25 mouse cellular contexts compared by ENCODE assay signal in genomic region chr15:99472972-99473371, GRCm38 (mm10). TPM values are rescaled to one million over a fixed set of nuclear protein-coding genes. Genes with fewer than 3 reads are reported as not detected.
A peak's percentile ranks its signal among the peaks of the same experiment; 100 is the strongest.
DNase-seq lines count a peak whose midpoint lies in the region; ATAC-seq and TF ChIP-seq lines count a peak whose summit lies in the region.
"Had no signal": no experiment of that assay in that cellular context is flagged by ENCODE, and none has a peak within 500 bp of the region (broad histone marks: within the 10 kb centered on the region; RNA-seq: fewer than 3 reads in every experiment).

No protein-coding gene starts in this region.

- DNase-seq in lung, embryonic 14.5 days, result no peak
- no peak for DNase-seq in lung, postnatal 25 days (ENCODE audit: low spot score)
- DNase-seq in A20 (ENCODE audit: low read depth, low spot score), result peak; percentile 89
- peak; percentile 57 for DNase-seq in CH12.LX (ENCODE audit: extremely low read depth)
- no peak for DNase-seq in left cerebral cortex, adult 2 months (ENCODE audit: extremely low spot score in 1 of 2, low spot score in 2 of 2)
- no peak for DNase-seq in adipocyte (ENCODE audit: low spot score)
- DNase-seq: adrenal gland, postnatal 25 days; cerebellum, adult 2 months; gastrocnemius, postnatal 10 days; heart, adult 2 months; heart, postnatal 10 days; lung, postnatal 36 days; right cerebral cortex, adult 18-20 months; thymus, postnatal 14 days had no signal

- no peak for TF ChIP-seq RAD21 in CH12.LX (IDR thresholded peaks at IDR 0.05; ENCODE audit: low read depth, low read length)

- no peak for ATAC-seq in lung, embryonic 14.5 days (ENCODE audit: insufficient read depth)
- ATAC-seq in limb, embryonic 13.5 days (ENCODE audit: low FRiP score, low read depth), result no peak
- ATAC-seq: activated CD4-positive, CD25-positive, alpha-beta regulatory T cell, adult 4 months; Patski had no signal

- H3K79me2 ChIP-seq in CH12.LX (replicated peaks; ENCODE audit: control insufficient read depth, extremely low read depth, insufficient read depth, poor library complexity, severe bottlenecking), result 0 out of 2 replicates have a peak, but pooled peaks cover 2% of the 10 kb centered on the region

- TF ChIP-seq POLR2A in CH12.LX (IDR thresholded peaks at IDR 0.05; ENCODE audit: low read depth, low read length), result no peak; the same call in 1 of the 2 replicates

- no peak for TF ChIP-seq CTCF in lung, embryonic 14.5 days (IDR thresholded peaks at IDR 0.05; ENCODE audit: low read depth)
- no peak for TF ChIP-seq CTCF in CH12.LX (conservative IDR thresholded peaks at IDR 0.05 in 1 of 2, IDR thresholded peaks at IDR 0.05 in 1 of 2; ENCODE audit: low read depth in 2 of 2, low read length in 2 of 2)
- no peak for TF ChIP-seq CTCF in left cerebral cortex, adult 2 months (IDR thresholded peaks at IDR 0.05)

- TF ChIP-seq EP300 in CH12.LX (IDR thresholded peaks at IDR 0.05; ENCODE audit: low read length), result no peak

- H3K36me3 ChIP-seq in lung, embryonic 14.5 days (ENCODE audit: insufficient read depth), result peaks cover 13% of the 10 kb centered on the region
- peaks cover 10 to 32% of the 10 kb centered on the region in 2 experiments for H3K36me3 ChIP-seq in CH12.LX (replicated peaks in 1 of 2; ENCODE audit: control insufficient read depth in 1 of 2, insufficient read depth in 1 of 2, low read length in 1 of 2)
- peaks cover 27% of the 10 kb centered on the region for H3K36me3 ChIP-seq in limb, embryonic 13.5 days

- WGBS in lung, embryonic 14.5 days, result 82% methylated on average over 7 of the region's 7 CpGs
- WGBS in limb, embryonic 13.5 days, result 90% methylated on average over 7 of the region's 7 CpGs

- in situ Hi-C loops in CH12.LX (cut with MboI; ENCODE audit: low pct_ligation_motif_present, low pct_unique_long_range_greater_than_20kb, low sequenced_read_pairs), result no loop called here

- peak overlapping the region; percentile 77 for H3K4me2 ChIP-seq in lung, embryonic 14.5 days
- peak overlapping the region; percentile 69; the same call in 1 of the 2 replicates for H3K4me2 ChIP-seq in CH12.LX (ENCODE audit: insufficient read depth, low read depth, poor library complexity, severe bottlenecking)
- H3K4me2 ChIP-seq in limb, embryonic 13.5 days (replicated peaks), result peak overlapping the region; percentile 76; the same call in 1 of the 2 replicates

- H3K9ac ChIP-seq in lung, embryonic 14.5 days, result no peak overlapping the region
- no peak overlapping the region; the same call in 1 of the 2 replicates for H3K9ac ChIP-seq in CH12.LX (ENCODE audit: insufficient read depth, low read depth)
- H3K9ac ChIP-seq in limb, embryonic 13.5 days, result no peak overlapping the region

- no peak overlapping the region; the same call in 1 of the 2 replicates for H3K4me3 ChIP-seq in lung, embryonic 14.5 days (ENCODE audit: low read depth, low read length)
- H3K4me3 ChIP-seq in CH12.LX (replicated peaks in 1 of 3; ENCODE audit: low read depth in 2 of 3, low read length in 2 of 3, poor library complexity in 1 of 3), result peak overlapping the region in 1 of 3 experiments; percentile 69
- H3K4me3 ChIP-seq in limb, embryonic 13.5 days, result no peak overlapping the region
- no peak overlapping the region for H3K4me3 ChIP-seq in left cerebral cortex, adult 2 months
- H3K4me3 ChIP-seq: heart, adult 2 months had no signal

- dilution Hi-C loops in CH12.LX (cut with MboI; ENCODE audit: extremely low pct_ligation_motif_present, extremely low pct_unique_long_range_greater_than_20kb, low sequenced_read_pairs), result no loop called here

- H3K9me3 ChIP-seq in lung, embryonic 14.5 days (ENCODE audit: low read depth, low read length), result no peaks in the 10 kb centered on the region
- peaks cover 4% of the 10 kb centered on the region for H3K9me3 ChIP-seq in CH12.LX (replicated peaks; ENCODE audit: low read length)
- peaks cover 2% of the 10 kb centered on the region; the same call in 1 of the 2 replicates for H3K9me3 ChIP-seq in limb, embryonic 13.5 days
- H3K9me3 ChIP-seq: embryonic facial prominence, embryonic 12.5 days; hindbrain, embryonic 12.5 days; midbrain, embryonic 12.5 days; stomach, embryonic 15.5 days had no signal

- H3K27ac ChIP-seq in lung, embryonic 14.5 days (ENCODE audit: low read depth), result no peak overlapping the region
- no peak overlapping the region for H3K27ac ChIP-seq in CH12.LX (ENCODE audit: insufficient read depth, low read depth)
- H3K27ac ChIP-seq in limb, embryonic 13.5 days, result no peak overlapping the region
- H3K27ac ChIP-seq in left cerebral cortex, adult 2 months, result no peak overlapping the region
- H3K27ac ChIP-seq: liver, embryonic 14.5 days had no signal

- 0 out of 2 replicates have a peak, but pooled peaks cover 3% of the 10 kb centered on the region for H3K4me1 ChIP-seq in lung, embryonic 14.5 days (ENCODE audit: insufficient read depth)
- peaks cover 3 to 28% of the 10 kb centered on the region in 2 experiments; a peak in 3 of 4 replicates for H3K4me1 ChIP-seq in CH12.LX (ENCODE audit: control insufficient read depth in 1 of 2, insufficient read depth in 2 of 2)
- H3K4me1 ChIP-seq in limb, embryonic 13.5 days, result peaks cover 14% of the 10 kb centered on the region

- intact Hi-C loops in left cerebral cortex, adult 2 months (cut with DNase I), result loop anchor here (5.0 kb wide), 1 partner anchor 156 kb away; no protein-coding TSS in a partner anchor

- no peaks in the 10 kb centered on the region for H3K27me3 ChIP-seq in lung, embryonic 14.5 days (ENCODE audit: insufficient read depth, low read length)
- no peaks in the 10 kb centered on the region for H3K27me3 ChIP-seq in CH12.LX (replicated peaks)
- no peaks in the 10 kb centered on the region for H3K27me3 ChIP-seq in limb, embryonic 13.5 days
- H3K27me3 ChIP-seq: embryonic facial prominence, embryonic 12.5 days; hindbrain, embryonic 12.5 days; Patski; stomach, embryonic 15.5 days had no signal

TF ChIP-seq in CH12.LX, 34 proteins besides CTCF, POLR2A, EP300 and RAD21:
- no peak for TF ChIP-seq ETS1 (conservative IDR thresholded peaks at IDR 0.05; ENCODE audit: low read depth, low read length)
- TF ChIP-seq NELFE (IDR thresholded peaks at IDR 0.05; ENCODE audit: low read depth, low read length), result no peak
- peak; percentile 3; the same call in 1 of the 2 replicates for TF ChIP-seq SIN3A (IDR thresholded peaks at IDR 0.05; ENCODE audit: low read length)
- no peak; the same call in 1 of the 2 replicates for TF ChIP-seq ELF1 (IDR thresholded peaks at IDR 0.05; ENCODE audit: low read depth, low read length)
- TF ChIP-seq ZNF384 (IDR thresholded peaks at IDR 0.05; ENCODE audit: low read depth, low read length), result no peak
- TF ChIP-seq MYC (IDR thresholded peaks at IDR 0.05; ENCODE audit: low read depth, low read length), result no peak
TF ChIP-seq in CH12.LX: peak in this region for 1.

RNA-seq across cellular contexts. Expression of gene Bcdin3d, which starts 1.6 kb away (rescaled TPM):
- polyA plus RNA-seq in lung, embryonic 14.5 days (2014; fragmentation: Nextera tagmentation; extraction: Ambion mirVana), result 13.2 and 16.1 TPM in 2 replicates
- 13.4 and 14.2 TPM in 2 replicates for total RNA-seq in CH12.LX (2012; rRNA removed)
- 13.8 and 15.3 TPM in 2 replicates for total RNA-seq in CH12.LX (2014; rRNA removed)
- polyA plus RNA-seq in CH12.LX (2012; ENCODE audit: insufficient read length, low read depth), result 13.8 and 16.1 TPM in 2 replicates
- 17.0 and 19.7 TPM in 2 replicates for polyA plus RNA-seq in limb, embryonic 13.5 days (2015; fragmentation: Nextera tagmentation; extraction: Ambion mirVana)
- total RNA-seq in left cerebral cortex, adult 2 months (2021), result 1 to 10 TPM; 3.7 to 5.4 TPM

RNA-seq across cellular contexts. Expression of gene Nckap5l, which starts 15.4 kb away (rescaled TPM):
- polyA plus RNA-seq in lung, embryonic 14.5 days (2014; fragmentation: Nextera tagmentation; extraction: Ambion mirVana), result 11.0 and 14.4 TPM in 2 replicates
- 0.88 and 0.89 TPM in 2 replicates for total RNA-seq in CH12.LX (2012; rRNA removed)
- total RNA-seq in CH12.LX (2014; rRNA removed), result 0.45 and 0.75 TPM in 2 replicates
- 6.6 and 6.8 TPM in 2 replicates for polyA plus RNA-seq in CH12.LX (2012; ENCODE audit: insufficient read length, low read depth)
- 14.0 and 14.1 TPM in 2 replicates for polyA plus RNA-seq in limb, embryonic 13.5 days (2015; fragmentation: Nextera tagmentation; extraction: Ambion mirVana)
- total RNA-seq in left cerebral cortex, adult 2 months (2021), result 10 to 100 TPM; 19.2 to 21.3 TPM

RNA-seq across cellular contexts. Expression of gene Faim2, which starts 55.0 kb away (rescaled TPM):
- 1.4 and 1.5 TPM in 2 replicates for polyA plus RNA-seq in lung, embryonic 14.5 days (2014; fragmentation: Nextera tagmentation; extraction: Ambion mirVana)
- total RNA-seq in CH12.LX (2012; rRNA removed) (0.08 and 0.17 TPM in 2 replicates), CH12.LX (2014; rRNA removed) (not detected in 2 replicates)
- polyA plus RNA-seq in CH12.LX (2012; ENCODE audit: insufficient read length, low read depth), result 0.03 TPM in 1 of 2 replicates, not detected in the other
- polyA plus RNA-seq in limb, embryonic 13.5 days (2015; fragmentation: Nextera tagmentation; extraction: Ambion mirVana), result 0.34 and 0.37 TPM in 2 replicates
- total RNA-seq in left cerebral cortex, adult 2 months (2021), result 100 to 1,000 TPM; 421 to 422 TPM
- total RNA-seq: common myeloid progenitor, adult 5-6 weeks; neutrophil, adult 5-6 weeks had no signal
- polyA plus RNA-seq: kidney, embryonic 14.5 days; liver, embryonic 14.5 days had no signal

Comparison
In these comparisons a context has a peak if more than half of its experiments do, and no peak if none do; other contexts are left out.
1. DNase-seq: peak in A20 (single experiment) and CH12.LX (single experiment); none in lung, embryonic 14.5 days (single experiment), lung, postnatal 25 days (single experiment), left cerebral cortex, adult 2 months (0 of 2) and adipocyte (single experiment).
2. Peak in every context shown above with its lines, with median percentiles within 50 percentile points of each other: H3K4me2 ChIP-seq.